Mouse (Mus musculus) heart, adult 8-10 months (tissue): Measurements from ENCODE around the gene 4930595M18Rik. TPM values are rescaled to one million over a fixed set of nuclear protein-coding genes. Genes with fewer than 3 reads are reported as not detected.

Source experiments
- DNase-seq: peaks from one replicate; pipeline ENCODE4 v3.0.0; 2022; ENCODE audit warnings: low spot score
- total RNA-seq, 4 experiments: library from RNA; stranded (reverse); gene quantifications; 2 replicates each; pipeline ENCODE4 v1.2.4; 2022

4930595M18Rik gene
- total RNA-seq: not detected

GRCm38 (mm10) chrX:81458021-81458420 lies at the start of gene 4930595M18Rik:
4930595M18Rik (minus strand) TSS chrX:81458121.
- DNase-seq: no peak

GRCm38 (mm10) chrX:81472500-81472899 lies 14.6 kb upstream of the 4930595M18Rik start:
- no peak for DNase-seq
